Mouse (Mus musculus) spleen, adult 10 weeks (tissue): ENCODE data around the gene Ppp6r2. TPM values are rescaled to one million over a fixed set of nuclear protein-coding genes. Genes with fewer than 3 reads are reported as not detected.

Source experiments
- polyA plus RNA-seq: library from polyadenylated mRNA; stranded (reverse); fragments of 350-450 nt; fragmentation: Illumina TruSeq; extraction: RNeasy Lipid Tissue Mini Kit (QIAGEN cat#74804); gene quantifications from one replicate; pipeline ENCODE4 v1.2.3, GENCODE M21; 2015; ENCODE audit warnings: low replicate concordance; ENCODE audit not compliant: insufficient read depth

Gene Ppp6r2
- polyA plus RNA-seq = 33.9 TPM

DNA sequence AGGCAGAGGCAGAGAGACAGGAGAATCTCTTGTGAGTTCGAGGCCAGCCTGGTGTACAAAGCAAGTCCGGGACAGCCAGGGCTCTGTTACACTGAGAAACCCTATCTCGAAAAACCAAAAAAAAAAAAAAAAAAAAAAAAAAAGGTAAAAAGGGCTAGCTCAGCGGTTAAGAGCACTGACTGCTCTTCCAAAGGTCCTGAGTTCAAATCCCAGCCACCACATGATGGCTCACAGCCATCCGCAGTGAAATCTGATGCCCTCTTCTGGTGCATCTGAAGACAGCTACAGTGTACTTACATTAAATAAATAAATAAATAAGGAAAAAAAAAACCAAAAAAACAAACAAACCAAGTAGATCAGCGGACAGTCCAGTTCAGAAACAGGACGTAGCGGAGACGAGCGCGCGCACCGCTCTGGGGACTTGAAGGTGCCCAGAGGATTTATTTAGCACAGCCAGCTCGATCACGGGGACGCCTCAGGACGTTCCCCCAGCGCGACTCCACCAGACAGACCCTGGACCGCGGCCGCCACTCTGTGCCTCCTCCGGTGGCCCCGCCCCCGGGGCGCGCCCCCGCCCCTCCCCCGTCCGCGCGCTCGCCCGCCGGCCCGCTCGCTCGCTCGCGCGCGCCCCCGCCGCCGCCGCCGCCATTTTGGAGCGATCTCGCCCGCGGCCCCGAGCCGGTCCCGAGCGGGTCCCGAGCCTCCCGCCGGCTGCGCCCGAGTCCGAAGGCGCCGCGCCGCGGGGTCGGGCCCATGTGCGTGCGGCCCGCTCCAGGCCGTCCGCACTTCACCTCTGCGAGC is at the start of gene Ppp6r2:
TSS of gene Ppp6r2 (plus strand) at position 639 of the 801 bp plus-strand sequence.

DNA sequence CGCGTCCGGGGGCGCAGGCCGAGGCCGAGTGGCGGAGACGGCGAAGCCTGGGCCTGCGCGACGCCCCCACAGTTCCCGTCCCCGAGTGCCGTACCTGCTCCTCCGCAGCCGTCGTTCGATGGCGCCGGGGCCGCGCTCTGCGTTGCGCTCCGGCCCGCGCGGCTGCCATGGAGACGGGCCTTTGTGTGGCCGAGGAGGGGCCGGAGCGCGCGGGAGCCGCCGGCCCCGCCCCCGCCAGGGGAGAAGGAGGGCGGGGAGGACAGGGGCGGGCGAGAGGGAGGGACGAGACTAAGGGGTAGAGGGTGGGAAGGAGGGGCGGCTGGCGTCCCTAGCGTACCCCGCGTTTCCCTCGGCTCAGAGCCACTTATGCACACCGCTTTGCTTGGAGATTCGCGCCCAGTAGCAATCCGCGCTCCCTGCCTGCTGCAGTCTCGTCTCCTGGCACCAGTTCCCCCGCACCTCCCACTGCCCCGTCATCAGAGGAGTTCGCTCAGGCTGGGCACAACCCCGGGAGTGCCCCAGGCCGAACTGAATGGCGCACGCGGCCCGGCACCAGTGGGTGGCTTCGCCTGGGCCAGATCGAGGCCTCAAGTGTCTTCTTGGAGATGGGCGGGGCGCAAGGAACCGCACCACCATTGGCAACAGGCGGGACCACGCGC is 30.7 kb upstream of the Ppp6r2 start, which contains the start of gene Plxnb2:
TSS of gene Plxnb2 (minus strand) at position 218 of the 659 bp plus-strand sequence.

GRCm38 (mm10) chr15:89196313-89196706 is 15.0 kb upstream of the Ppp6r2 start, which contains the start of gene Dennd6b:
Dennd6b (minus strand) TSS chr15:89196496.

GRCm38 (mm10) chr15:89315190-89315731 is 103.9 kb downstream of the Ppp6r2 start, which contains the start of gene Sbf1:
Sbf1 (minus strand) TSS chr15:89315311.

GRCm38 (mm10) chr15:89322670-89323522 is 111.5 kb downstream of the Ppp6r2 start, which contains the start of gene Adm2:
Adm2 (plus strand) TSS chr15:89322720.

GRCm38 (mm10) chr15:89334271-89334670 is 122.9 kb downstream of the Ppp6r2 start, which contains the start of gene Miox:
Miox (plus strand) TSS chr15:89334398.

Other genes starting within 250 kb of the Ppp6r2 start
- 2.5 TPM for gene Mlc1, start 232.5 kb upstream of the Ppp6r2 start, polyA plus RNA-seq
- not detected for gene Mov10l1, start 228.6 kb upstream of the Ppp6r2 start, polyA plus RNA-seq
- gene Panx2, start 151.8 kb upstream of the Ppp6r2 start, polyA plus RNA-seq = not detected
- gene Trabd, start 136.4 kb upstream of the Ppp6r2 start, polyA plus RNA-seq = 19.4 TPM
- gene Selenoo, start 122.5 kb upstream of the Ppp6r2 start, polyA plus RNA-seq = 22.7 TPM
- 18.4 TPM for gene Tubgcp6, start 88.4 kb upstream of the Ppp6r2 start, polyA plus RNA-seq
- gene Hdac10, start 82.9 kb upstream of the Ppp6r2 start, polyA plus RNA-seq = 28.4 TPM
- 12.4 TPM for gene Mapk12, start 70.8 kb upstream of the Ppp6r2 start, polyA plus RNA-seq
- gene Mapk11, start 61.9 kb upstream of the Ppp6r2 start, polyA plus RNA-seq = 35.3 TPM
- 25.2 TPM for gene Plxnb2, start 30.8 kb upstream of the Ppp6r2 start, polyA plus RNA-seq
- 10.5 TPM for gene Dennd6b, start 15.1 kb upstream of the Ppp6r2 start, polyA plus RNA-seq
- 77.3 TPM for gene Sbf1, start 103.8 kb downstream of the Ppp6r2 start, polyA plus RNA-seq
- 0.61 TPM for gene Adm2, start 111.2 kb downstream of the Ppp6r2 start, polyA plus RNA-seq
- gene Miox, start 122.8 kb downstream of the Ppp6r2 start, polyA plus RNA-seq = not detected
- 12.4 TPM for gene Lmf2, start 144.1 kb downstream of the Ppp6r2 start, polyA plus RNA-seq
- gene Ncaph2, start 144.2 kb downstream of the Ppp6r2 start, polyA plus RNA-seq = 70.9 TPM
- 4.4 TPM for gene Sco2, start 162.3 kb downstream of the Ppp6r2 start, polyA plus RNA-seq
- gene Tymp, start 165.5 kb downstream of the Ppp6r2 start, polyA plus RNA-seq = not detected
- not detected for gene Odf3b, start 167.7 kb downstream of the Ppp6r2 start, polyA plus RNA-seq
- gene Klhdc7b, start 173.4 kb downstream of the Ppp6r2 start, polyA plus RNA-seq = not detected
- not detected for gene Syce3, start 198.9 kb downstream of the Ppp6r2 start, polyA plus RNA-seq
- gene Cpt1b, start 214.3 kb downstream of the Ppp6r2 start, polyA plus RNA-seq = 2.7 TPM
- gene C730034F03Rik, start 218.0 kb downstream of the Ppp6r2 start, polyA plus RNA-seq = 4.1 TPM
- not detected for gene Gm44502, start 218.1 kb downstream of the Ppp6r2 start, polyA plus RNA-seq
- gene Chkb, start 218.4 kb downstream of the Ppp6r2 start, polyA plus RNA-seq = 127 TPM
- gene Mapk8ip2, start 242.4 kb downstream of the Ppp6r2 start, polyA plus RNA-seq = not detected